Mouse (Mus musculus) gastrocnemius, postnatal 4 days (tissue): ENCODE measurements at regions not wholly inside any gene's neighbourhood (a gene's known extent, or its start where the extent isn't known, plus 50 kb on each side); places are given as distances from the start of the nearest gene placed in this dataset.

Experiments used
- DNase-seq, 2 experiments: peaks; one replicate each; pipeline ENCODE4 v3.0.0; 2021 to 2022; ENCODE audit warnings: low spot score in 2 of 2, mixed read lengths in 2 of 2

DNA sequence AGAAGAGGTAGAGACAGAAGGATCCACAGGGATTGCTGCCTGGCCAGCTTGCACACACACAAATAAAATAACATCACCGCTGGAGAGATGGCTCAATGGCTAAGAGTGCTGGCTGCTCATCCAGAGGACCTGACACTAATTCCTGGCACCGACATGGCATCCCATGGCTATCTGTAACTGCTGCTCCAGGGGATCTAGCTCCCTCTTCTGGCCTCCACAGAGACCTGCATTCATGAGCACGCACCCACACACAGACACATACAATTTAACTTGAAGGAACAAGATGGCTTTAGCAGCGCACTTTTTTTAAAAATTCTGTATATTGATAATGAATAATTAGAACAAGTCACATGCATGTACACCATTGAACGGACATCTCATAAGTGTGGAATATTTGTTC is 110.1 kb upstream of the Tbx3 start:
- no peak for DNase-seq

DNA sequence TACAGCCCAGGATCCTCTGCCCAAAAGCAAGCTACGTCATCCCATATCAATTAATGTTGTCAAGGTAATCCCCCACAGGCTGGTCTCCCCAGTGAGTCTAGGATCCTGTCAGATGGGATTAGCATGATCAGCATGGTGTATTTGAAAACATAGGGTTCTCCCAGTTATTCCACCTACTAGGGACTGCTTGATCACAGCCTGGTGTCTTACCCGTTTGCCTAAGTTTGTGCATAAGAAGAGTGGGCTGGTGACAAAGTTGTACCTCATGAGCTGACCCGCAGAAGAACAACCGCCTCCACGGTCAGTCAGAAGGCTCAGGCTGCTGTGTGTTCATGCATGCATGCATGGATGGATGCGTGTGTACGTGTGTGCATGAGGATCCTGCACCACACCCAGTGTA is 108.9 kb upstream of the Tbx3 start:
- no peak for DNase-seq

DNA sequence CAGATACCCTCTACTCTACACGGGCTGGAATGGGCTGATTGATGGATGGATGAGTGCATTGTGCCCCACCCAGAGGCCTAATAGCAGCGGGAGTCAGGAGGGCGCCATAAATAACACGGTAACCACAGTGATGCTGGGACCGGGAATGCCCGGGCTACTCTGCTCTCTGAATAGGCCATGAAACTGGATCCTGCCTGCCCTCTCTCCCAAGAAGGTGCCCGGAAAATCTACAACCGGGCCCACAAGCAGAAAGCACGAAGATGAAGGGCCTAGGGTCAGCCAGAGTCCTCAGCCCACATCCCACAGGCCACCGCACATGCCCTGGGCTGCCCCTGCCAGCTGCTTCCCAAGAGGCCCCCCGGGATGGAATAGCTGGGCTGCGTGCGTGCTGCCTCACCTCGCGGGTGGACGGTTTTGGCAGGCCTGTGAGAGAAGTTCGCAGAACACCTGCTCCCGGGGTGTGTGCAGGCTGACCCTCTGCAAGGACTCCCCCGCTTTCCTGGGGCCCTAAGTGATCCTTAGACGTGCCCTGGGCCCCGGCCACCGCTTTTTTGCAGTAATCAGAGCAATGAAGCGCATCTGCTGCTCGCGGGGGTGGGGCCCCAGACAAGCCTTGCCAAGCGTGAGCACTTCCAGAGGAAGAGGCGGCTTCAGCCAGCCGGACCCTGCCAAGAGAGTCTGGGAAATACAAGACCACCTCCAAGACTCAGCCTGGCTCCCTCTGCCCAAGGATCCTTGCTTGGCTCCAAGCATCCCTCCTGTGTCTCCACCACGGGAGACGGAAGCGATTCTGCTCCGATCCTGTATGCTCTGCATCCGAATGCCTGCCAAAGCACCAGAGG is 106.7 kb upstream of the Tbx3 start:
- DNase-seq = peak; percentile 30 to 56

DNA sequence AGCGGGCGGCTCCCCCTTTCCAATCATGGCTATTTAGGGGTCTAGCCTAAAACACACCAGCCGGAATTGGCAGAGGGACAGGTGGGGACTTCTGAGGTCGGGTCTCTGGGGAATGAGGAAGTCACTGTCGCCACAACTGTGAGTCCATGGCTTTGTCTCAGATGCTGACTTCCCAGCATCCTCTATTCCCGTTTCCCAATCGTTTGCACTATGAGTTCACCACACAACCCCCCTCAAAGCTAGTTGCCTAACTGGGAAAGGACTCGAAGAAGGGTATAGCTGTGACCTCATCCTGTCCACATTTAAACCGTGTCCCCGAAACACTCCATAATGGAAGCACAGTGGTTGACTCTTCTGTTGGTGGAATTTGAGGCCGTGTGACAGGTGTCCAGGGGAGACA is 102.8 kb upstream of the Tbx3 start:
- DNase-seq = no peak

DNA sequence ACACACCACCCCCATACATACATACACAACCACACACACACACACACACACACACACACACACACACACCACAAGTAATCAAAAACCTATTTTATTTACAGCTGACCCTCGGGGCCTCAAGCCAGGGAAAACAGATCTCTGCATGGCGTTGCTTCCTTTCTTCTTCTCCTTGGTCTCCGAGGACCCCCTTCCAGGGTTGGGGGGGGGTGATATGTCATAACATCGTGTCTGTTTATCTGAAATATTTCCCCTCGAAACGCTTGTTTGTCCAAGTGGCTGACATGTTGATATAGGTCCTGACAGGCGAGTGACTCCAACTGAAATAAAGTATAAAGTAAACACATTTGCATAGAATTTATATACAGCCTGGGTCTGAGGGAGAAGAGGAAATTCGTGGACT is 100.4 kb upstream of the Tbx3 start:
- no peak for DNase-seq

DNA sequence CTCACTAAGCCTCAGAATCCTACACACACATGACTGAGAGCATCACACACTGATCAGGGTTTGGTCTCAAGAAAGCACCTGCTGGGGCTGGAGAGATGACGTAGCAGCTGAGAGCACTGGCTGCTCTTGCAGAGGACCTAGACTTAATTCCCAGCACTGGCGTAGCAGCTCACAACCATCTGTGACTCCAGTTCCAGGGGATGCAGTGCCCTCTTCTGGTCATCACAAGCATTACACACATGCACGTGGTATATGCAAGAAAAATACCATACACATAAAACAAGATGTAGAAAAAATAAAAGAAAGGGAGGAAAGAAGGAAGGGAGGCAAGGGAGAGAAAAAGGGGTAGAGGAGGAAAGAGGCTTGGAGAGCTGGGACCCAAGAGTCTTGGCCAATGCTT is 98.8 kb upstream of the Tbx3 start:
- DNase-seq = no peak

DNA sequence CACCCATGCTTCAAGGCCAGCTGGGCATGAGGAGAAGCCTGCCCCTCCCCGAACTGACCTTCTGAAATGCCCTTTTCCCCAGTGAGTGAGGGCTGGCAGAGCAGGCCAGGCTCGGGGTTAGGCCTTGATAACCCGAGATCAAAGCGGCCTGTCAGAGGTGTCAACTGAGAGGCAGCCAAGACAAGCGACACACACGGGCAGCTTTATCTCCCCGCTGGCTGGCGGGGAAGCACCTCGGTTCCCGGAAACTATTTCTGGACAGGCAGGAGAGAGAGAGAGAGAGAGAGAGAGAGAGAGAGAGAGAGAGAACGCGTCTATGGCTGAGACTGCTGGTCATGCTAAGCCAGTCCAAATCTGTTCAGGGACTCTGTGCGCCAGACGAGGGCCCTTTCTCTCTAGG is 95.3 kb upstream of the Tbx3 start:
- DNase-seq = no peak

DNA sequence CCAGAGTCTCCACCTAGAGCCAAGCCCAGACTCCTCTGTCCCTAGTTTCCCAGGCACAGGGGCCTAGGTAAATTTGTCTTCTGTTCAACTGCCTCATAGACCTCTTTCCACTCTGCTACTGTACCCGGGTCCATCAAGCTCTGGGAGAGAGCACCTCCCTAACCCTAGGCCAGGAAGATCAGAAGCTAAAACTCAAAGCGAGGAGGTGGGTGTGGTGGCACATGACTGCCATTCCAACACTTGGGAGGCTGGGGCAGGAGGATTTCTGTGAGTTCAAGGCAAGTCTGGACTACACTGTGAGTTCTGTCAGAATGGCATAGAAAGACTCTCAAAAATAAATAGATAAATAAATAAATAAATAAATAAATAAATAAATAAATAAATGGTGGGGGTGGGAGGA is 91.2 kb upstream of the Tbx3 start:
- DNase-seq = no peak

DNA sequence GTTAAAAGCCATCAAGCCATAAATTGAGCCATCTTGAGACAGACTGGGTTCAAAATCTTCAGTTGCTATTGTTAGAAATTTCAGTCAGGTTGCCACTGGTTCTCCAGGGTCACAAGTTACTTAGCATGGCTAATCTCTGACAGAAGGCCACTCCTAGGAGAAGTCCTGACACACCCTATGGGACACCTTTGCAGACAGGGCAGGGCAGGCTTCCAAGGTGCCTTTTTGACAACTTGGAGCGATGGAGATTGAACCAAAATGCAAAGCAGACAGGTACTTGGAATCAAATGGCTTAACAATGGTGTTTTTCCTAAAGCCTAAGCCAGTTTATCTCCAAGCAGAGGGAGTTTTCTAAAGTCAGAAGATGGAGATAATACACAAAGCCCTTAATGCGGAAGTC is 90.7 kb upstream of the Tbx3 start:
- no peak for DNase-seq

DNA sequence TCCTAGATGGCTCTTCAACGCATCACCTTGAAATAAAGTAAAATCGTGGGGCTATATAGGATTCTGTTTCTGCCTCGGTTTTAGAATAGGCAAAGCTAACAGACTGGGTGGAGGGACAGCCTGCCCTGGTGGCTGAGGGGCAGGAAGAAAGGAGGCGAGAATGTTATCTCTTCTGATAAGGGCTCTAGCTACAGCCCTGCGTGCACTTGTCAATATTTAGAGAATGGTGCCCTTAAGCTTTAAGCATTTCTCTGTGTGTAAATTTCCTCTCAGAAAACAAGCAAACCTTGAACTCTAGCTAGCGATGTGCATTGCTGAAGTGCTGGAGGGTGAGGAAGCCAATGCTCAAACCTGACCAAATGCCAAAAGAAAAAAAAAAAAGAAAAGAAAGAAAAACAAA is 90.1 kb upstream of the Tbx3 start:
- no peak for DNase-seq

DNA sequence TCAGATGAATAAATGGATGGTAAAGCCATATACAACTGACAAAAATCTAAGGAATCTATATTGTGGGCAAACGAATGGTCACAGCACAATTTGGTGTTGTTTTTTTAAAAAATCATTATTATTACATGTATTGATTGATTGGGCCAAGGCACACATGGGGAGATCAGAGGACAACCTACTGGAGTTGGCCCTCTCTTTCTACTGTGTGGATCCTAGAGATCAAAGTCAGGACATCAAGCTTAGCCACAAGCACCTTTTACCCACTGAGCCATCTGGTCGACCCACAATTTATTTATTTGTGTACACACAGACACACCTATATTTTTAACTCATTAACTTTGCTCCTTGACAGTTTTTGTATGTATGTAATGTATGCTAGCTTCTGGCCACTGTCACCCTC is 89.7 kb upstream of the Tbx3 start:
- DNase-seq = no peak

DNA sequence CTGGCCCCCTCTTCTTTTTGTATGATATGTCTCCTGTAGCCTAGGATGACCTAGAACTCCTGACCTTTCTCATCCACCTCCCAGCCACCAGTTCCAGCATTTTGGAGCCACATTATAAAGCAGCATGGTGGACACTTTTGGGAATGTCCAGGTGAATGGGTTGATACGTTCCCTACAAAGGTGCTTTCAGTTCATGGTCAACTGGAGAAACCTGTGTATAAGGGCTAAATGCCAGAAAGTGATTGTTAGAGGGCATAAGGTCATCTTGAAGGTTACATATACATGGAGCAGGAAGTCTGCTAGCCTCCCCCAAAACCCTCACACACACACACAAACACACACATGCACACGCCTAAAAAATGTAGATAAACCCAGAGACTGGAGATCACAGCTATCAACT is 86.1 kb upstream of the Tbx3 start:
- no peak for DNase-seq

DNA sequence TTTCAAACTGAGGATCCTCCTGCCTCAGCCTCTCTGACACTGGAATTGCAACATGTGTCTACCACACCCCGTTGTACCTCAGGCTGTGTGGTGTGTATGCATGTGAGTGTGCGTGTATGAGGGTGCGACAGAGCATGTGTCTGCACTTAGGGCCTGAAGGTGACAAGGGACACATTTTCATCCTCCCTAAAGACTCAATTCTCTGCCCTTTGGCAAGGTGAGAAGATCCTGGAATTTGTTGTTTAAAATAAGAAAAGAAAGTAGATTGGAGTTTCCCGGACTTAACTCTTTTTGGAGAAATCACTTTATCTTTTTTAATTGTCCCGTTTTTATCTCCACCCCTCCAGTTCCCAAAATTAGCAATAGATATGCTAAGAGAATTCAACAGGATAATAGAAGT is 85.6 kb upstream of the Tbx3 start:
- no peak for DNase-seq

DNA sequence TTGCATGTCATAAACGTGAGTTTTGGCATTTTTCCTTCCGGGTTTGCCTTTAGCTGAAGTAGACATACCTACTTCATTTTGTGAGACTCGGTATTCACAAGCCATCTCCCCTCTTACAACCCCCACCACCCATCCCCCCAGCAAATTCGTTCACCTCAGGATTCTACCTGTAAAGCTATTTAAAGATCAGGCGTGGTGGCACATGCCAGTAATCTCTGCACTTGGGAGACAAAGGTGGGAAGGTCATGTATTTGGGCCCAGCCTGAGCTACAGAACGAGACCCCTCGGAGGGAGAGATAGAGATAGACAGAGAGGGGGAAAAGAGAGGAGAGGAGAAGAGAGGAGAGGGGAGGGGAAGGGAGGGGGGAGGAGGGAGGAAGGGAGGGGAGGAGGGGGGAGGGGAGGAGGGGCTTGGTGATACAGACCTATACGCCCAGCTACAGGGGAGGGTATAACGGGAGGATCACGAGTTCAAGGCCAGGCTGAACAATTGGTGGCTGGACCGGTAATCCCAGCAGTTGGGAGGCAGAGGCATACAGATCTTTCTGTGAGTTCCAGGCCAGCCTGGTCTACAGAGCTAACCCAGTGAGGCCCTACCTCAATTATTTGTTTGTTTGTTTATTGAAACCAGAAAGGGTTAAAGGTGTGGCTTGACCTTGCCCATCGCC is 83.9 kb upstream of the Tbx3 start:
- DNase-seq = no peak

DNA sequence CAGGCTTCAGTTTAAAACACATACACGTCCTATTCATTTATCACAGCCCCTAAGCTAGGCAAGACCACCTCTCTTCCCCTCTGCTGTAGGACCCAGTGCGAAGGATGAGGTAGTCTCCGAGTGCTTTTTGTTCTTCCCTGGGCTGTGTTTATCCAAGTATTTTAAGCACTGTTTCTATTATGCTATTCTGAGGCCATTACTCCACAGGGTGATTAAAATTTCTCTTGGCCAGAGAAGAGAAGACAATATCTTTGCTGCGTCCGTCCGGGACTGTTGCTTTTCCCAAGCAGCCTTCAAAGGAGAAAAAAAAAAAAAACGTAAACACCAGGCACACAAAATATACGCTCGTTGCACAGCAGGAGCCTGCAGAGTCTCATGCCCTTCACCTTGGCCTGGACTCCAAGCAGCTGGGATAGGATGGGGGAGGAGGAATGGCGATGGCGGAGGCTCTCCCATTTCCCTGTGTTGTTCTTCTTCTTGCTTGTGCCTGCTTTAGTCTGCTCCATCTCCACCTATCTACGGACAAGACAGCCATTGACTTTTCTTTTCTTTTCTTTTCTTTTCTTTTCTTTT is 83.1 kb upstream of the Tbx3 start:
- DNase-seq = no peak

DNA sequence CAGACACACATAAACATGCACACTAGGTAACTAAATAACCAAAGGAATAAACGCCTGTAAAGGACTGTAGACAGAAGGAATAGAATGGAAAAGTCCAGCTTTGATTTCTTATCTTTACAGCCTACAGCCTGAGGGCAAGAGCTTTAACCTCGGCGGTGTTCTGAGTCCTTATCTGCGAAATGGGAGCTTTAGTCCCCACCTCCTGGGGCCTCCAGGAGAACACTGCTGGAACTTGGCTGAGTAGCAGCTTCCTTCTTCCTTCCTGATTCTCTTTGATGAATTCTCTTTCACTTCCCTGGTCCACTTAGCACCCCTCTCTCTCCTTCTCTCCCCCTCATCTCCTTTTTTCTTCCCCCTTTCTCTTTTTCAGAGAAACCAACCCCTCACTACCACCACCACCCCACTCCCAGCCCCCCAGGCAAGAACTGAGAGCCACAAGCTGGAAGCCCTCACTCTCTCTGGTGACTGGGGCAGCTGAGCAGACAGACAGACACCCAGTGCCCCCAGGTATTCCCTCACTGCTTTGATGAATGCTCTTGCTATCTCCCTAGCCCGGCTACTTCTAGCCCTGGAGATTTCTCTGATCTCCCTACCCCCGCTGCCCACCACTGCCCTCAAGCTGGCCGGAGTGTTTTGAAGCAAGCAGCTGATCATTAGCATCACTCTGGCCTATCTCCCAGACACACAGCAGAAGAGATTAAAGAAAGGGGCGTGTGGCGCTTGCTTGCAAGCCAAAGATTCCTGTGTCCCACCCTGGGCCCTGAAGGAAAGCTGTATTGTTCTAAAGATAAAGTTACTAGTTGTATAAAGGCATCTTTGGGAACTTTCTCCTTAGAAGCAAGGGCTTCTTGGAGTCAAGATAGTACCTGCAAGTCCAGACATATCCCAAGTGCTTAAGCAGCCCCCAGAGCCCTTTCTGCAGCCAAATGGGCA is 81.9 kb upstream of the Tbx3 start:
- DNase-seq = no peak

DNA sequence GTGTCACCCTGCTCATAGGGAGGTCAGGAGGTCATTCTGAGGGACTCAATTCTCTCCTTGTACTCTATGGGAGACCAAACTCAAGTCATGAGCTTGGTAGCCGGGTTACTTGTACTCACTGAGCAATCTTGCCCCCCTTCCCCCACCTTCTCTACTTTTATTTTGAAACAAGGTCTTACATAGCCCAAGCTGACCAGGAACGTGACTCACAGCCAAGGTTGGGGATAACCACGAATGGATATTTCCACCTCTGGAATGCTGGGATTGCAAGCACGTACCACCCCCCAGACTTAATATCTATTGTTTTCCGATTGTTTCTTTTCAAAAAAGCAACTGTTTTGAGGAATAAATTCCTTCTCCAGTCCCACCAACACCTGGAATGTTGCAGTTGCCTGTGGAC is 79.2 kb upstream of the Tbx3 start:
- DNase-seq = no peak

DNA sequence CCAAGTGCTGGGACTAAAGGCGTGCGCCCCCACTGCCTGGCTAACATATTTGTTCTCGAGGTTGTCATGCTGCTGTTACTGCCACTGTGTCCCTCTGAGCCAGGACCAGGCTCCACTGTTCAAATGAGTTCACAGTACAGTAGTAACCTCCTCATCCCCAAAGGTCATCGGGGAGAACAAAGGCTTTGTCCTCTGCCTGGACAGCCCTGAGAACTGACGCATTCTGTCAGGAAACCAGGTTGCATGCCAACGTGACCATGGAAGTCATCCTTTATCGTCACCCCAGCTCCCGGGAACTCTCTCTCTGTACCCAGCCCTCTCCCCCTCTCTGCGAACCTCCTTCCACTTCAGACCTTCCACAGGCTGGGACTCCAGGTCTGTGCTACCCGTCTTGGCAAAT is 77.6 kb upstream of the Tbx3 start:
- no peak for DNase-seq

DNA sequence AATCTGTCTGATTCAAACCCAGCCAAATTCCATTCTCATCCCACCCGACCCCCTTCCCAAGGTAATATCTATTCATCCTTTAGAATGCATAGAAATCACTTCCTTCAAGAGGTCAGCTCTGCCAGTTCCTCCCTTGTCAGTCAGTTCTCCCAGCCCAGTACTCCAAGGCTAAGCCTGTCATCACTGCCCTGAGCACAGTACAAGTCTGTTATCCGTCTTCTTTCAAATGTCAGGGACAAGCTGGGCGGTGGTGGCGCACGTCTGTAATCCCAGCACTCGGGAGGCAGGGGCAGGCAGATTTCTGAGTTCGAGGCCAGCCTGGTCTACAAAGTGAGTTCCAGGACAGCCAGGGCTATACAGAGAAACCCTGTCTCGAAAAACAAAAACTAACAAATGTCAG is 75.9 kb upstream of the Tbx3 start:
- no peak for DNase-seq

DNA sequence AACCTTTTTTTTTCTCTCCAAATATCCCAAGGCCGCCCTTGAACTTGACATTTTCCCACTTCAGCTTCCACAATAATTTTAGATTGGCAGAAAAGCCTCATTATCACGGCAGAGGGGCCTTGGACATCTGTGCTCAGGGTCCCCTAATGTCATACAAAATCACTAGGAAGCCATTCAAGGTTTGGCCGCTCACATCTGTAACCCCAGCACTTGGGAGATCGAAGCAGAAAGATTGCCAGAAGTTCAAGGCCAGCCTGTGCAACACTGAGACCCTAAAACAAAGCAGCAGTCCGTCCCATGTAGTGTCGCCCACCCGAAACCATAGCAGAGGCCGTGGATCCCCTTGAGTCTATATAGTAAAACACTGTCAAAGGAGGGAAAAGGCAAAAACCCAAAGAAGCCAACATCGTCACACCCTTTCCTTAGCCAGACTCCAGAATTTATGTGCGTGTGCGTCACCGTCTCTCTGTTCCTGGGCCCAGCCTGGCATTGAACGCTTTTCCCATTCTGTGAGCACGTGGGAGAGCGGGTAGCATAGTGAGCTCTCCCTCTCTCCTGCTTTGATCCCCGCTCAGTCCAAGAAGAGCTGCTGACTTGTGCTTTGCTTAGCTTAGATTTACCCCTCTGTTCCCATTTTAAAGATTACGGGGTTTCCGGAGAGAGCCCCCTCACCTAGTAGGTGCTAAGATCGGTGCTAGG is 74.0 kb upstream of the Tbx3 start:
- DNase-seq = no peak

DNA sequence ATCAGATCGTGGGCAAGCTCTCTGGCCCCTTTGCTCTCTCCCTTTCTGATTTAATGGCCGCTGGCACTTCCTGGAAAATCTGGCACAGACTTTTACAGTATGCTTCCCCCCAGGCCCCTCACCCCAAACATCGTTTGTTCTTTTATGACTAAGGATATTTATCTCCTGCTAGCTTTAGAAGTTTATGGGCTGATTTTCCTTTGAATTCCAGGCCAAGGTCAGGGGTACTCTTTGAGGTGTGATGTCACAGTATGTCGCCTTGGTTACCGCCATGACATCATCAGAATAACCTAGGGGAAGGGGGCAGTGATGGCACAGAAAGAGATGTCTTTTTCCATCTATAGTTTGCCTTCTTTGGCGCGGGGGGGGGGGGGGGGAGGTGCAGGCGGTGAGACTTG is 73.5 kb upstream of the Tbx3 start:
- DNase-seq = no peak
